7 mouse cellular contexts compared by ENCODE assay signal in genomic region chr13:12844701-12845100, GRCm38 (mm10). TPM values are rescaled to one million over a fixed set of nuclear protein-coding genes. Genes with fewer than 3 reads are reported as not detected.
"Had no signal": no experiment of that assay in that cellular context is flagged by ENCODE, and none has a peak within 500 bp of the region (broad histone marks: within the 10 kb centered on the region; RNA-seq: fewer than 3 reads in every experiment).

No protein-coding gene starts in this region.

RNA-seq across cellular contexts. Expression of gene Prl2c3, which starts 44.8 kb away (rescaled TPM):
- polyA plus RNA-seq: intestine, postnatal 0 days; large intestine, adult 2 months; liver, adult 2 months; midbrain, embryonic 15.5 days; neural tube, embryonic 12.5 days; stomach, embryonic 16.5 days; thymus, postnatal 0 days had no signal
